Mouse (Mus musculus): ENCODE measurements around the gene Kdelc2.
A peak's percentile ranks its signal among the peaks of the same experiment; 100 is the strongest.

Gene Kdelc2

GRCm38 (mm10) chr9:53383951-53384866 lies at the start of gene Kdelc2:
Gene Kdelc2 (plus strand): TSS chr9:53384025.
- peak; percentile 91 for DNase-seq

GRCm38 (mm10) chr9:53335131-53335530 lies 48.7 kb upstream of the Kdelc2 start:
- no peak for DNase-seq

DNA sequence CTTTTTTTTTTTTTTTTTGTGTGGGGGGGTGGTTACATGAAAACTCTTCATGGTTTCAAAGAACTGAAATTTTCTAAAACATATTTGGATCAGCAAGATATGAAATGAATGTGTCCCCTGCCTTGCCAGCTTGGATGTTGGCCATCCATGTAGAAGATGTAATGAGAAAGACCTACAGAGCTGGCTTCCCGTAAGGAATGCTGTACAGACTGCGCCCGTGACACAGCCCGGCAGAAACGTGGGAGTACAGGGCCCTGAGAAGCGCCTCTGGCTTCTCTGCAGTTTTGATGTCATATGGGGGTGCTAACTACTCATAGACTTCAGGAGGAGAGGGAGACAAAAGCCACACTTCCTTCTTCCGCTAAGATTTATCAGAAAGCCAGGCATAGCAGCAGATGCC lies 44.2 kb upstream of the Kdelc2 start:
- no peak for DNase-seq

GRCm38 (mm10) chr9:53340328-53340916 lies 43.4 kb upstream of the Kdelc2 start:
- peak; percentile 12 for DNase-seq

- peak; percentile 32 for DNase-seq
These were observed 42.9 kb upstream of the Kdelc2 start for GRCm38 (mm10) chr9:53340969-53341368.

GRCm38 (mm10) chr9:53341981-53342380 lies 41.8 kb upstream of the Kdelc2 start:
- DNase-seq, result no peak

DNA sequence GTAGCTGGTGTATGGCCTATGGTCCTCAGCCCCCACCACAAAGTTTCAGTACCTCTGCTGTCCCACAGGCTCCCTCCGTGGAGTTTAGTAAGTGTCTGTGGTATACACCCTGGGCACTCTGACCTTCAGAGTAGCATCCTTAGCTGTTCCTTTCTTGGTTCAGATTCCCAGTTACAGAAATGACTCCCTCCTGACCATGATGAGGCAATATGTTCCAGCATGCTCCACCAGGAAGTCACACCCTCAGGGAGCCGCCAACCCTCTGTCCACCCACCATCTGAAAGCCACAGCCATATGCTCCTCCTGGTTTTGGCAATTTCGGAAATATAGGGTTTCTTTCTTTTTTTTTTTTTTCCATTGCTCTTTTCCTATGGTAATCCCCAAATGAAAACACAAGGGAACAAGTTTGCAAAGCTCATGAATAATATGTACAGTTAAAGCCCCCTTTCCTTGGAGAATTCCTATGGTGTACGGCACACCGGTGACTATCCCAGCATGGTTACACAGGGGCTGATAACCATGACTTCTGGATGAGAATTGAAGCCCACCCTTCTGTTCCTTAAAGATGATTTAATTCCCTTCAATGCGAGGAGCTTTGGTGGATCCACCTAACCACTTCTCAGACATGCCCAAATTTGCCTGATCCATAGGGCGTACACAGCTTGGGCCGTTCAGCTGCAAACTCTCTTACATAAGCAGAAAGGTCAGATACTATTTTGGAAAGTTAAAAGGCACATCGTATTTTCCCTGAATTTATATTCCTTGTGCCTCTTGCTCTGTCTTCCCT lies 39.0 kb upstream of the Kdelc2 start:
- no peak for DNase-seq

- no peak for DNase-seq
These were observed 38.1 kb upstream of the Kdelc2 start for GRCm38 (mm10) chr9:53345728-53346127.

DNA sequence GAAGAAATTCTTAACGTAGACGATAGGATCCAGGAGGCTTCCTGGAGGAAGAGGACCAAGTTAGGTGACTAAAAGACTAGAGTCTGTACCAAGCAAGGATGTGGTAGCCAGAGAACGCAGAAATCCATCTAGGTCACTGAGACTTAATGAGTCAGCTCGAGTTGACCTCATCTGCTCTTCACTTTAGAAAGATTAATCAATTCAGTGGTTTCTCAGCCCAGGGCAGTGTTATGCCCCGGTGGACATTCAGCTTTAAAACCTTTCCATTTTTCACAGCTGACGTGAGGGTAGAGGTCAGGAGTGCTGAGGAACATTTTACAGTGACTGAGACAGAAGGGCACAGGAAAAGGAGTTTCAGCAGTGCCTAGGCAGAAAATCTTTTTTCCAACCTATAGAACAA lies 37.4 kb upstream of the Kdelc2 start:
- DNase-seq, result no peak

GRCm38 (mm10) chr9:53349211-53349610 lies 34.6 kb upstream of the Kdelc2 start:
- DNase-seq, result no peak

DNA sequence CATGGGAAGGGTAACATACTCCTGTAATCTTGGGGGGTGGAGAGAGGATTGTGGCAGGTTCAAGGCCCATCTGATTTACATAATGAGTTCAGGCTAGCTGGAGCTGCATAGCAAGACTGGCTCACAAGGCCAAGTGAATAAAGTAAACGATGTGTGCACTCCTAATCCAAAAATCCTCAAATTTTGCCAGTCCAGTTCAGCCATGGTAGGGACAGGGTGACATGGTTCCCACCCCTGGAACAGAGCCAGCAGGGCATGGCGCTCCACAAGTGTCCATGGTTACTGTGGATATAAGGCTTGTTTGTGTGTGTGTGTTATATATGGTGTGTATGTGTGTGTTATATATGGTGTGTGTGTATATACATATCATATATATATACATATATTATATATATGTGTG lies 33.5 kb upstream of the Kdelc2 start:
- DNase-seq, result no peak

GRCm38 (mm10) chr9:53351899-53352298 lies 31.9 kb upstream of the Kdelc2 start:
- no peak for DNase-seq

GRCm38 (mm10) chr9:53353161-53353560 lies 30.7 kb upstream of the Kdelc2 start:
- DNase-seq, result no peak

- DNase-seq, result peak; percentile 70
These were observed 27.3 kb upstream of the Kdelc2 start for GRCm38 (mm10) chr9:53356219-53357155.

DNA sequence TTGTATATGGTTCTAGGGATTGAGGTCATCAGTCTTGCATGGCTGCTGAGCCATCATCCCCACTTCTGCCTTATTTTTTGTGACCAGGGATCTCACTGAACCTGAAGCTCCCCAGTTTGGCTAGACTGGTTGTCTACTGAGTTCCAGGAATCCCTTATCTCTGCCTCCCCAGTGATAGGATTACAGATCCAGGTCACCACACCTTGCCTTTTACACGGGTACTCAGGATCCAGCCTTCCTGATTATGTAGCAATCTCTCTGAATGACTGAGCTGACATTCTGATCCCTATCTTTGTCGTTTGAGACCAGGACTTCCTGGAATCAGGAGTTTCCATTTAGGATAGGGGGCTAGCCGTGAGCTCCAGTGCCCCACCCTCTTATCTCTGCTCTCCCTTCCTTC lies 12.5 kb upstream of the Kdelc2 start:
- DNase-seq, result no peak

- peak; percentile 40 for DNase-seq
These were observed 7.9 kb upstream of the Kdelc2 start for GRCm38 (mm10) chr9:53375907-53376306.

GRCm38 (mm10) chr9:53376820-53377219 lies 7.0 kb upstream of the Kdelc2 start:
- peak; percentile 25 for DNase-seq

- no peak for DNase-seq
These were observed 6.2 kb upstream of the Kdelc2 start for GRCm38 (mm10) chr9:53377597-53377996.

GRCm38 (mm10) chr9:53378171-53378570 lies 5.7 kb upstream of the Kdelc2 start:
- DNase-seq, result no peak

GRCm38 (mm10) chr9:53380595-53380994 lies 3.2 kb upstream of the Kdelc2 start:
- DNase-seq, result no peak

- no peak for DNase-seq
These were observed 2.7 kb upstream of the Kdelc2 start for GRCm38 (mm10) chr9:53381113-53381615.

DNA sequence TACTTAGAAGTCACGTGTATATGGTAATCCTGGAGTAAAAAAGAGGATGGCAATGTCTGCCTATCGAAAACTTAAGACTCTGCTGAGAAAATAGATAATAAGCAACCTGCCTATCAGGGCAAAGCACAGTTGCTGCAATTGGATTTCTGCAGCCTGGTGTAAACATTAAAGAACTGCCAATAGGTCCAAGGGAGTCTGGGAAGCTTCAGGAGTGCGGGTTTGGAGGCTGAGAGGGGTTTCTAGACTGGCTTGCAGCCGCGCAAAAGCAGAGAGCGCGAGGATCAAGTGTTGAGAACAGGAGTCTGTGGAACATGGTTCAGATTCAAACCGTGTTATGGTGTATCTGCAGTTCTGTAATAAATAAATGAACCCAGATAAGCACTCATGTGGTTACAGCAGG lies 1.0 kb downstream of the Kdelc2 start:
- DNase-seq, result no peak
